Mouse (Mus musculus) hindbrain, postnatal 0 days (tissue): ENCODE data around the gene Rbm3. TPM values are rescaled to one million over a fixed set of nuclear protein-coding genes. Genes with fewer than 3 reads are reported as not detected.

Experiments
- ATAC-seq: fragments of 200-750 bp; cut with Nextera tagmentation; 2 replicates; pipeline ENCODE4 v1.8.0; 2017; ENCODE audit warnings: mild to moderate bottlenecking, moderate TSS enrichment, moderate library complexity
- DNase-seq: peaks from one replicate; pipeline ENCODE4 v3.0.0-alpha.2; 2015; ENCODE audit warnings: low spot score
- H3K27ac ChIP-seq: fragments of 300-500 bp; sonication (generic); 2 replicates; pipeline ENCODE4 v1.5.1; 2014; ENCODE audit warnings: mild to moderate bottlenecking
- H3K27me3 ChIP-seq: fragments of 300-500 bp; sonication (generic); 2 replicates; pipeline ENCODE4 v1.6.1; 2014; ENCODE audit warnings: low read length, mixed read lengths; ENCODE audit not compliant: insufficient read depth
- H3K36me3 ChIP-seq: fragments of 300-500 bp; sonication (generic); 2 replicates; pipeline ENCODE4 v1.6.1; 2014; ENCODE audit warnings: low read length, mixed read lengths; ENCODE audit not compliant: insufficient read depth
- H3K4me1 ChIP-seq: fragments of 300-500 bp; sonication (generic); 2 replicates; pipeline ENCODE4 v1.6.1; 2014; ENCODE audit warnings: antibody characterized with exemption, low read length, mixed read lengths; ENCODE audit not compliant: insufficient read depth
- H3K4me2 ChIP-seq: fragments of 300-500 bp; sonication (generic); 2 replicates; pipeline ENCODE4 v1.6.1; 2014; ENCODE audit warnings: low read depth, mild to moderate bottlenecking, low read length, moderate library complexity, mixed read lengths
- H3K4me3 ChIP-seq: fragments of 300-500 bp; sonication (generic); 2 replicates; pipeline ENCODE4 v1.5.1; 2014; ENCODE audit warnings: low read length
- H3K9ac ChIP-seq: fragments of 300-500 bp; sonication (generic); replicated peaks from 2 replicates; pipeline ENCODE4 v1.6.1; 2014; ENCODE audit warnings: mild to moderate bottlenecking, low read length, moderate library complexity, mixed read lengths
- H3K9me3 ChIP-seq: fragments of 300-500 bp; sonication (generic); 2 replicates; pipeline ENCODE4 v1.6.1; 2016; ENCODE audit warnings: low read length, mixed read lengths
- CTCF ChIP-seq: IDR thresholded peaks from 2 replicates; pipeline ENCODE4 v1.5.1; 2016; ENCODE audit warnings: antibody characterized with exemption, control low read depth, low read depth
- WGBS: fragments of 180-500 bp; shearing (Covaris S2); extraction: QIAGEN DNeasy Blood & Tissue Kit; methylation state at CpG from one replicate; pipeline ENCODE4 v1.1.7; 2014; 5-methylcytosine and 5-hydroxymethylcytosine counted together
- polyA plus RNA-seq: library from polyadenylated mRNA; unstranded; fragments of >200 nt; fragmentation: Nextera tagmentation; extraction: Ambion mirVana; gene quantifications from 2 replicates; pipeline ENCODE4 v1.2.1, GENCODE M21; 2015
- total RNA-seq: library from RNA; depleted of rRNA; stranded (reverse); fragments of >200 nt; gene quantifications from 2 replicates; pipeline ENCODE4 v1.2.3, GENCODE M21; 2014; rRNA removed

Rbm3 gene
- total and polyA plus RNA-seq, 2 experiments from 2014 or later: 321 to 496 TPM

- H3K27ac ChIP-seq: no peak overlapping the region
- no peaks in the 10 kb centered on the region for H3K9me3 ChIP-seq
- H3K27me3 ChIP-seq: no peaks in the 10 kb centered on the region
- H3K36me3 ChIP-seq: no peaks in the 10 kb centered on the region
- DNase-seq (no peak), ATAC-seq (no peak)
- 79% methylated on average over 3 of the region's 3 CpGs for WGBS
- H3K9ac ChIP-seq: no peak overlapping the region
- no peak for TF ChIP-seq CTCF
- no peak overlapping the region for H3K4me2 ChIP-seq
- H3K4me1 ChIP-seq: no peaks in the 10 kb centered on the region
- no peak overlapping the region for H3K4me3 ChIP-seq
Measured at GRCm38 (mm10) chrX:8089746-8090145, 55.9 kb downstream of the Rbm3 start.

Other genes starting within 250 kb of the Rbm3 start
- 83.8 and 100 TPM in 2 replicates for gene Pqbp1, start 246.6 kb downstream of the Rbm3 start, total RNA-seq
- 200 and 201 TPM in 2 replicates for gene Pqbp1, start 246.6 kb downstream of the Rbm3 start, polyA plus RNA-seq
- gene Timm17b, start 246.5 kb downstream of the Rbm3 start, total RNA-seq: 37.3 and 47.4 TPM in 2 replicates
- gene Timm17b, start 246.5 kb downstream of the Rbm3 start, polyA plus RNA-seq: 125 and 133 TPM in 2 replicates
- not detected in 2 replicates for gene Gm10491, start 238.0 kb downstream of the Rbm3 start, total RNA-seq
- not detected in 2 replicates for gene Gm10491, start 238.0 kb downstream of the Rbm3 start, polyA plus RNA-seq
- not detected in 2 replicates for gene Gm10490, start 236.3 kb downstream of the Rbm3 start, total RNA-seq
- gene Gm10490, start 236.3 kb downstream of the Rbm3 start, polyA plus RNA-seq: not detected in 2 replicates
- 124 and 154 TPM in 2 replicates for gene Pcsk1n, start 226.1 kb downstream of the Rbm3 start, total RNA-seq
- gene Pcsk1n, start 226.1 kb downstream of the Rbm3 start, polyA plus RNA-seq: 465 and 477 TPM in 2 replicates
- gene Eras, start 217.3 kb downstream of the Rbm3 start, total RNA-seq: not detected in 2 replicates
- not detected in 2 replicates for gene Eras, start 217.3 kb downstream of the Rbm3 start, polyA plus RNA-seq
- gene Hdac6, start 198.0 kb downstream of the Rbm3 start, total RNA-seq: 97.9 and 105 TPM in 2 replicates
- gene Hdac6, start 198.0 kb downstream of the Rbm3 start, polyA plus RNA-seq: 54.5 and 57.4 TPM in 2 replicates
- gene Gata1, start 167.8 kb downstream of the Rbm3 start, total RNA-seq: not detected in 2 replicates
- not detected in 2 replicates for gene Gata1, start 167.8 kb downstream of the Rbm3 start, polyA plus RNA-seq
- gene Glod5, start 127.4 kb downstream of the Rbm3 start, total RNA-seq: 1.9 TPM in 1 of 2 replicates, not detected in the other
- 0.38 and 1.2 TPM in 2 replicates for gene Glod5, start 127.4 kb downstream of the Rbm3 start, polyA plus RNA-seq
- 32.3 and 43.9 TPM in 2 replicates for gene Suv39h1, start 71.1 kb downstream of the Rbm3 start, total RNA-seq
- 34.1 and 35.2 TPM in 2 replicates for gene Suv39h1, start 71.1 kb downstream of the Rbm3 start, polyA plus RNA-seq
- 0.11 and 0.99 TPM in 2 replicates for gene Was, start 55.4 kb downstream of the Rbm3 start, total RNA-seq
- gene Was, start 55.4 kb downstream of the Rbm3 start, polyA plus RNA-seq: 0.11 and 0.16 TPM in 2 replicates
- 377 and 393 TPM in 2 replicates for gene Wdr13, start 13.0 kb downstream of the Rbm3 start, total RNA-seq
- gene Wdr13, start 13.0 kb downstream of the Rbm3 start, polyA plus RNA-seq: 53.9 and 55.1 TPM in 2 replicates
- gene Tbc1d25, start 30.3 kb upstream of the Rbm3 start, total RNA-seq: 19.9 and 24.6 TPM in 2 replicates
- gene Tbc1d25, start 30.3 kb upstream of the Rbm3 start, polyA plus RNA-seq: 15.8 and 17.4 TPM in 2 replicates
- 25.2 and 41.3 TPM in 2 replicates for gene Ebp, start 47.6 kb upstream of the Rbm3 start, total RNA-seq
- gene Ebp, start 47.6 kb upstream of the Rbm3 start, polyA plus RNA-seq: 29.8 and 30.2 TPM in 2 replicates
- gene Porcn, start 60.6 kb upstream of the Rbm3 start, total RNA-seq: 60.8 and 68.4 TPM in 2 replicates
- gene Porcn, start 60.6 kb upstream of the Rbm3 start, polyA plus RNA-seq: 49.2 and 49.3 TPM in 2 replicates
- gene Ftsj1, start 106.5 kb upstream of the Rbm3 start, total RNA-seq: 44.4 and 45.6 TPM in 2 replicates
- gene Ftsj1, start 106.5 kb upstream of the Rbm3 start, polyA plus RNA-seq: 38.1 and 39.8 TPM in 2 replicates
- 23.8 and 26.8 TPM in 2 replicates for gene Slc38a5, start 125.3 kb upstream of the Rbm3 start, total RNA-seq
- 15.9 and 20.8 TPM in 2 replicates for gene Slc38a5, start 125.3 kb upstream of the Rbm3 start, polyA plus RNA-seq
- gene Ssxb10, start 181.5 kb upstream of the Rbm3 start, total RNA-seq: not detected in 2 replicates
- gene Ssxb10, start 181.5 kb upstream of the Rbm3 start, polyA plus RNA-seq: not detected in 2 replicates
- not detected in 2 replicates for gene Ssxb9, start 221.1 kb upstream of the Rbm3 start, total RNA-seq
- not detected in 2 replicates for gene Ssxb9, start 221.1 kb upstream of the Rbm3 start, polyA plus RNA-seq